Mouse (Mus musculus): ENCODE data around the gene Smpd2.

The Smpd2 gene

DNA sequence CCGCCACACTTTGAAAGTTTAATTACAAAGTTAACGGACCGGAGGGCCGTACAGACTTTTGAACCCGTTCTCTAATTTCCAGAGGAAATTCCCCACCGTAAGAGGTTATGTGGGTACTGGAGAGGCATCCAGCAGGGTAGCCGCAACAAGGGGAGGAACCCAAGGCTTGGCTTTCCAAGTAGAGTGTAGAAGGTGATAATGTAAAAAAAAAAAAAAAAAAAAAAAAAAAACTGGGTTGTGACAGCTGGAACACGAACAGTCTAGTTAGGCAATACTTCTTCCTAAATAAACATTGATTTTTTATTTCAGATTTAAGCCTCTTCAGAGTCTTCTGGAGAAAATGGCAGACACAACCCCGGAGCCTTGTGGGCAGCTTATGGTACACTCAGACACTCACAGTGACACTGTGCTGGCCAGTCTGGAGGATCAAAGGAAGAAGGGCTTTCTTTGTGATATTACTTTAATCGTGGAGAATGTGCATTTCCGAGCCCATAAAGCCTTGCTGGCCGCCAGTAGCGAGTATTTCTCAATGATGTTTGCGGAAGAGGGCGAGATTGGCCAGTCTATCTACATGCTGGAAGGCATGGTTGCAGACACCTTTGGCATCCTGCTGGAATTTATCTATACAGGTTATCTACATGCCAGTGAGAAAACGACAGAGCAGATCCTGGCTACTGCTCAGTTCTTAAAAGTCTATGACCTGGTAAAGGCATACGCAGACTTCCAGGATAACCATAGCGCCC is 39.2 kb downstream of the Smpd2 start:
- DNase-seq, result peak; percentile 24

DNA sequence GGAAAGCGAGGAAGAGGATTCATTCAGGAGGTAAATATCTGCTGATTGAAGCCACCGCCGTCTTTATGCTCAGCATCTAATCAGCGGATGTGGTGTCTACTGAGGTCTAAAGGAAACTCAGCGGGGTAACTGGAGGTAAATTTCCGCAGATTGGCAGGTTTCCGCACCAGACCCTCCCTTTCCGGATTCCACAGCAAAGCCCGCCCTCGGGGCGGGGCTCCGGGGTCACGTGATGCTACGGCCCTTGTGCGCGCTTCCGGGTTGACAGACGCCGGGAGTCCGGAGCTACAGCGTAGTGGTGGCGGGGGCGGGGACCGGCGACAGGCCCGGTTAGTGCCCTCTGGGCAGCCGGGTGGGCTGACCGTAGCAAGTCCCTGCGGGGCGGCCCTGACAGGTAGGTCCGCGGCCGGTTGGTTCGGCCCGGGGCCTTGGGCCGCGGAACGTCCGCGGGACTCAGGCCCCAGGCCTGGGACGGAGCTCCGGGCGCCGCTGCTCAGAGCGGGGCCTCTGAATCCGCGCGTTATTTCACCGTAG is 40.0 kb downstream of the Smpd2 start, which contains the start of gene Zbtb24:
Zbtb24 (plus strand) TSS at position 247 of the 534 bp plus-strand sequence.
- DNase-seq, result peak; percentile 97

DNA sequence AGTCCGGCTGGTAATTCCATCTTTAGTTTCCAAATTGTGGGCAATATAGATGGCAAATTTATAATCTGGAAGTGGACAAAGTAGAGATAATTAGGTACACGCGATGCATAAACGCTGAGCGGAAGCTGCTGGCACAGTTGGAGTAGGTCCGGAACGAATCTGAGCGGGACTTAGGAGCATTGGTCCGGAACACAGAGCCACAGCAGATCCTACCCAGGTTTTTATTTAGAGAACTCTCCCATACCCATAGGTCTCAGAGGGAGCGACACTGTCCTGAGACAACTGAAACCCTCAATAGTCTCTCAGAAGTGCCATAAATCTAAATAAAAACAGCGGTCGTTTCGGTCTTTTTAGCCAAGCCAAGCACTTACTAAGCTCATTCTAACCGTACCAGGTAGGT is 40.5 kb downstream of the Smpd2 start:
- DNase-seq, result no peak

DNA sequence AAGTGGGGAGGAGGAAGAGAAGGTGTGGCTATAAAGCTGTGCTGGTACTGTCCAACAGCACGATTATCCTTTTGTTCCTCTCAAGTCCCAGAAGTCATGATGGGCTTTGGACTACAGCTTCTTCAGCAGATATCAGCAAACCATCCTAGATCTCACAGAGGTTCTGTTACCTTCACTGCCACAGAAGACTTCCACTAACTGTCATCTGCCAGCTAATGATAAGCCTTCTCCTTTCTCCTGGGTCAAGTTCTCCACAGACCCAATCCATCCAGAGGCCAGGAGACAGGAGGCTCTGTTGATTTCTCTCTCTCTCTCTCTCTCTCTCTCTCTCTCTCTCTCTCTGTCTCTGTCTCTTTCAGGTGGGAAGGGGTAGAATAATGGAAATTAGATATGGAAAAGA is 42.0 kb downstream of the Smpd2 start:
- no peak for DNase-seq
